Mouse (Mus musculus) lung, postnatal 0 days (tissue): Measurements from ENCODE around the gene Dcst2.

Experiments
- CTCF ChIP-seq: IDR thresholded peaks from 2 replicates; pipeline ENCODE4 v1.5.1; 2016; ENCODE audit warnings: antibody characterized with exemption, mild to moderate bottlenecking
- EP300 ChIP-seq: IDR thresholded peaks from 2 replicates; pipeline ENCODE4 v1.6.1; 2016; ENCODE audit warnings: antibody characterized with exemption, mild to moderate bottlenecking, control low read depth

GRCm38 (mm10) chr3:89425141-89425525 is 63.4 kb downstream of the Dcst2 start:
- TF ChIP-seq CTCF (no peak), EP300 (no peak)
